Mouse (Mus musculus) kidney, adult 2 months (tissue): ENCODE measurements at regions not wholly inside any gene's neighbourhood (a gene's known extent, or its start where the extent isn't known, plus 50 kb on each side); places are given as distances from the start of the nearest gene placed in this dataset.

Experiments
- DNase-seq: peaks from one replicate; pipeline ENCODE4 v3.0.0; 2021
- H3K27ac ChIP-seq: fragments of 200-500 bp; 2 replicates; pipeline ENCODE4 v1.5.1; 2012; ENCODE audit warnings: low read depth, low read length, control low read depth, inconsistent platforms; ENCODE audit not compliant: insufficient read depth
- H3K27me3 ChIP-seq: fragments of 200-500 bp; replicated peaks from 2 replicates; pipeline ENCODE4 v1.6.1; 2012; ENCODE audit warnings: mild to moderate bottlenecking, moderate library complexity, low read length, inconsistent platforms; ENCODE audit not compliant: control insufficient read depth, insufficient read depth
- H3K36me3 ChIP-seq: fragments of 200-500 bp; 2 replicates; pipeline ENCODE4 v1.6.1; 2012; ENCODE audit warnings: mild to moderate bottlenecking, moderate library complexity, low read length, inconsistent platforms; ENCODE audit not compliant: control insufficient read depth, insufficient read depth
- H3K4me1 ChIP-seq: fragments of 200-500 bp; 2 replicates; pipeline ENCODE4 v1.6.1; 2011; ENCODE audit warnings: low read length; ENCODE audit not compliant: control insufficient read depth, insufficient read depth
- H3K4me3 ChIP-seq: fragments of 200-500 bp; 2 replicates; pipeline ENCODE4 v1.5.1; 2011; ENCODE audit warnings: mild to moderate bottlenecking, low read depth, low read length, control low read depth; ENCODE audit not compliant: insufficient read depth
- CTCF ChIP-seq: fragments of 200-500 bp; conservative IDR thresholded peaks from 2 replicates; pipeline ENCODE4 v1.5.1; 2011; ENCODE audit warnings: low read depth, mild to moderate bottlenecking, control low read depth, low read length, moderate library complexity, mixed read lengths; ENCODE audit not compliant: insufficient read depth, insufficient read length
- POLR2A ChIP-seq: fragments of 200-500 bp; IDR thresholded peaks from one replicate; pipeline ENCODE4 v1.6.1; 2011; ENCODE audit warnings: low read depth, low read length, control low read depth
- WGBS: fragments of 180-500 bp; shearing (Covaris S2); methylation state at CpG from one replicate; pipeline ENCODE4 v1.1.7; 2018; 5-methylcytosine and 5-hydroxymethylcytosine counted together

- no peak overlapping the region for H3K27ac ChIP-seq
- H3K27me3 ChIP-seq: no peaks in the 10 kb centered on the region
- no peak for DNase-seq
- H3K4me3 ChIP-seq: no peak overlapping the region
- no peaks in the 10 kb centered on the region for H3K36me3 ChIP-seq
- WGBS: 61% methylated on average over 4 of the region's 4 CpGs
- TF ChIP-seq CTCF (no peak), POLR2A (no peak)
- no peaks in the 10 kb centered on the region for H3K4me1 ChIP-seq
Measured at GRCm38 (mm10) chr15:93681602-93682001, 85.9 kb upstream of the Prickle1 start.

- H3K27me3 ChIP-seq: no peaks in the 10 kb centered on the region
- H3K4me1 ChIP-seq: no peaks in the 10 kb centered on the region
- TF ChIP-seq POLR2A (no peak), CTCF (no peak)
- no peak overlapping the region for H3K4me3 ChIP-seq
- H3K36me3 ChIP-seq: no peaks in the 10 kb centered on the region
- 95% methylated on average over 6 of the region's 6 CpGs for WGBS
- no peak overlapping the region for H3K27ac ChIP-seq
- DNase-seq: no peak
Measured at GRCm38 (mm10) chr15:93675624-93676023, 79.9 kb upstream of the Prickle1 start.

GRCm38 (mm10) chr15:93673976-93674375, 78.3 kb upstream of the Prickle1 start:
- 61% methylated on average over 10 of the region's 10 CpGs for WGBS
- H3K4me3 ChIP-seq: no peak overlapping the region
- H3K4me1 ChIP-seq: no peaks in the 10 kb centered on the region

DNA sequence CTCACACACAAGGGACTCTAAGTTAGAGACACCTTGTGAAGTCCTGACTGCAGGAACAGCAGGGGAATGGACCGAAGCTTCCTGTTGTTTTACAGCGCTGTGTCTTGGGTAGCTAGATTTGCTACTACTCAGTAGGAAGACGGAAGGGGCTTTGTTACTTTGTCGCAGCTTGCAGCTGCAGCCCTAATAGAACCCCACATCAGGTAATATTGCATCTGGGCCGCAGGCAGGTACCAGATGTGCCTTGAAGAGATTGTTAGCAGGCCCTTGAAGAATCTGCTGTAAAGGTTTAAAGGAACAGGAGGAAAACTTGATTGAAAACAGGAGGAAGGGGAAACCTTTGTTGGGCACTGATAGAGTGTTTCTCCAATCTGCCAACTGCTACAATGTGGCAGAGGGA, 68.2 kb upstream of the Prickle1 start:
- no peak for DNase-seq
- Histone ChIP-seq H3K27me3 (no peaks in the 10 kb centered on the region), H3K27ac (no peak overlapping the region), H3K36me3 (no peaks in the 10 kb centered on the region), H3K4me3 (no peak overlapping the region), H3K4me1 (no peaks in the 10 kb centered on the region)
- 80% methylated on average over 5 of the region's 5 CpGs for WGBS
- TF ChIP-seq POLR2A: no peak

More at GRCm38 (mm10) chr15:93673976-93674375, 78.3 kb upstream of the Prickle1 start:
- Histone ChIP-seq H3K27me3 (no peaks in the 10 kb centered on the region), H3K27ac (no peak overlapping the region), H3K36me3 (no peaks in the 10 kb centered on the region)
- DNase-seq: no peak
- TF ChIP-seq CTCF (no peak), POLR2A (no peak)

- TF ChIP-seq CTCF: no peak
- no peak for TF ChIP-seq POLR2A
- WGBS: 100% methylated on average over 1 of the region's 1 CpGs
- no peaks in the 10 kb centered on the region for H3K27me3 ChIP-seq
- H3K4me3 ChIP-seq: no peak overlapping the region
- no peak for DNase-seq
- no peaks in the 10 kb centered on the region for H3K4me1 ChIP-seq
- no peaks in the 10 kb centered on the region for H3K36me3 ChIP-seq
- H3K27ac ChIP-seq: no peak overlapping the region
Measured at GRCm38 (mm10) chr15:93662601-93663000, 66.9 kb upstream of the Prickle1 start.

DNA sequence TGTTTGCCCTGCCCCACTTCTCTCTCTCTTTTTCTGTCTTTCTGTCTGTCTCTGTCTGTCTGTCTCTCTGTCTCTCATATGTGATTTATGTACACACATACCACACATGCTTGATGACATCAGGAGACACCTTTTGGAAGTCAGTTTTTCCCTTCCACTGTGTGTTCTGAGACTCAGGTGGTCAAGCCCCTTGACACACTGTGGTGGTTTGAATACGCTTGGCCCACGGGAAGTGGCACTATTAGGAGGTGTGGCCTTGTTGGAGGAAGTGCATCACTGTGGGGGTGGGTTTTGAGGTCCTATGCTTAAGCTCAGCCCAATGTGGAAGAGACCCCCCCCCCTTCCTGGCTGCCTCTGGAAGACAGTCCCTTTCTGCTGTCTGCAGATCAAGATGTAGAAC, 66.1 kb upstream of the Prickle1 start:
- Histone ChIP-seq H3K27me3 (no peaks in the 10 kb centered on the region), H3K27ac (no peak overlapping the region), H3K4me3 (no peak overlapping the region), H3K4me1 (no peaks in the 10 kb centered on the region), H3K36me3 (no peaks in the 10 kb centered on the region)
- no peak for DNase-seq
- no peak for TF ChIP-seq CTCF
- TF ChIP-seq POLR2A: no peak
- WGBS: 95% methylated on average over 2 of the region's 2 CpGs

DNA sequence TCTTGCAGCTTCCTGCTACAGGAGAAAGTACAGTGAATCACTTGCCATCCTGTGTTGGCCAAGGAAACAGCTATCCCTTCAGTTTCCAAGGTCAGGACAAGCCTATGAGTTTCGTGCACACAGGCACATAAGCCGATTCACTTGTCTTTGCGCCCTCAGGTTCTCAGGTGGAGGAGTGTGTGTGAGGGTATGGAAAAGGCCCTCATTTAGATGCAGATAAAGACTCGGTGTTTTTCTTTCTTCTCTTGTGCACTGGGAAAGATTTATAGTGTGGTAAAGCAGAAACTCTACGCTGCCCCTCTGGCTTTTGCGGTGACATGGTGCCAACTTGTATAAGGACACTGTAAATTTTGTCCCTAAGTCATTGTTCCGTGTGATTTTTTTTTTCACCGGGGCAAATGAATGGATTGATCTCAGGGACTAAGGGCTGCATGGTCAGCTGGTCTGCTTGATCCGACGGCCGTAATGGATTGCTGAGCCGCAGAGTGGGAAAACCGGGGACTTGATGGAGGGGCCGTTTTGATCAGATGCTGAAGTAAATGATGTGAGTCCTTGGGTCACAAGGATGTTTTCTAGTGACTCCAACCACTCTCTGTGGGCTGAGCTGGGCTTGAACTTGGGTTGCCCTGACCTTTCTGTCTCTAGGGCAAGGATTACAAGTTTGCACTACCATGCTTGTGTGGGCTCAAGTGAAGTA, 65.4 kb upstream of the Prickle1 start:
- H3K27me3 ChIP-seq: no peaks in the 10 kb centered on the region
- H3K27ac ChIP-seq: no peak overlapping the region
- H3K4me1 ChIP-seq: no peaks in the 10 kb centered on the region
- no peak for DNase-seq
- no peak for TF ChIP-seq POLR2A
- TF ChIP-seq CTCF: no peak
- 51% methylated on average over 14 of the region's 14 CpGs for WGBS
- no peaks in the 10 kb centered on the region for H3K36me3 ChIP-seq
- no peak overlapping the region for H3K4me3 ChIP-seq

DNA sequence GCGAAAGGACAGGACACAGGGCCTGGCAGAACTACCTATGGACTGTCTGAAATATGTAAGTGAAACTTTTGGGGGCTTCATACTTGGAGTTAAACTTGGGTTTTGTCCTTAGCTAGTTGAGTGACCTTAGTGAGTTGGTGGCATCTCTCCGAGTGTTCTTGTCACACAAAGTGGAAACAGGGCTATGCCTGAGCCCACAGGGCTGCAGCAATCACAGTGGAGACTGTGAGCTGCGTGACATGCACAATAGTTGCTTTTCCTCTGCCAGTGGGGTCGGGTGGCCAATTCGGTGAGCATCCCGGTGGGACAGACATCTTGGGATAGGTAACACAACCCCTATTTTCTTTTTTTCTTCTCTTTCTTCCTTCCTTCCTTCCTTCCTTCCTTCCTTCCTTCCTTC, 61.5 kb upstream of the Prickle1 start:
- Histone ChIP-seq H3K36me3 (no peaks in the 10 kb centered on the region), H3K27ac (no peak overlapping the region), H3K4me3 (no peak overlapping the region), H3K27me3 (no peaks in the 10 kb centered on the region), H3K4me1 (no peaks in the 10 kb centered on the region)
- WGBS: 93% methylated on average over 6 of the region's 6 CpGs
- DNase-seq: no peak
- no peak for TF ChIP-seq POLR2A
